Mouse (Mus musculus) R1 (cell line): ENCODE measurements around the gene Olfr1459.

Source experiments
- DNase-seq: peaks from one replicate; pipeline ENCODE4 v3.0.0-alpha.2; 2018; ENCODE audit warnings: low read depth, low spot score

Gene Olfr1459

GRCm38 (mm10) chr19:13149449-13149848 lies at the start of gene Olfr1459:
Gene Olfr1459, minus strand, starts transcription at chr19:13149549.
- DNase-seq = no peak

- DNase-seq = no peak
Measured at GRCm38 (mm10) chr19:13185434-13185833, 36.1 kb upstream of the Olfr1459 start, which contains the start of gene Olfr1462. Gene Olfr1462, plus strand, starts transcription at chr19:13185734.

GRCm38 (mm10) chr19:13162700-13163099 lies 13.4 kb upstream of the Olfr1459 start, which contains the start of gene Olfr1461:
Gene Olfr1461, plus strand, starts transcription at chr19:13163000.
- no peak for DNase-seq

- no peak for DNase-seq
Measured at GRCm38 (mm10) chr19:13106675-13107074, 42.7 kb downstream of the Olfr1459 start, which contains the start of gene Olfr1458. Gene Olfr1458, minus strand, starts transcription at chr19:13106775.

- DNase-seq = no peak
Measured at GRCm38 (mm10) chr19:13097791-13098190, 51.6 kb downstream of the Olfr1459 start, which contains the start of gene Olfr1457. Gene Olfr1457, minus strand, starts transcription at chr19:13097891.

GRCm38 (mm10) chr19:13093908-13094307 lies 55.4 kb downstream of the Olfr1459 start:
- no peak for DNase-seq
